Mouse (Mus musculus): Measurements from ENCODE around the gene Hectd2. TPM values are rescaled to one million over a fixed set of nuclear protein-coding genes. Genes with fewer than 3 reads are reported as not detected.

Hectd2 gene
- polyA plus RNA-seq, 1 experiment from 2014 or later, result 2.2 TPM

GRCm38 (mm10) chr19:36629394-36629910 lies 75.0 kb downstream of the Hectd2 start:
- ATAC-seq (replicated peaks; ENCODE audit: low FRiP score), result no peak; the same call in 1 of the 2 replicates
- WGBS, result 61% methylated on average over 9 of the region's 9 CpGs
- H3K4me1 ChIP-seq, result 0 out of 2 replicates have a peak, but pooled peaks cover 3% of the 10 kb centered on the region

GRCm38 (mm10) chr19:36630361-36630760 lies 75.9 kb downstream of the Hectd2 start:
- ATAC-seq (replicated peaks; ENCODE audit: low FRiP score), result 0 out of 2 replicates have a peak, but pooled peaks have one; percentile 49
- Histone ChIP-seq H3K36me3 (no peaks in the 10 kb centered on the region), H3K27me3 (no peaks in the 10 kb centered on the region), H3K4me2 (no peak overlapping the region), H3K4me1 (0 out of 2 replicates have a peak, but pooled peaks cover 3% of the 10 kb centered on the region), H3K9ac (no peak overlapping the region), H3K9me3 (replicated peaks) (no peaks in the 10 kb centered on the region), H3K27ac (no peak overlapping the region), H3K4me3 (replicated peaks) (no peak overlapping the region)
- WGBS, result 78% methylated on average over 5 of the region's 5 CpGs

More at GRCm38 (mm10) chr19:36629394-36629910, 75.0 kb downstream of the Hectd2 start:
- no peaks in the 10 kb centered on the region for H3K27me3 ChIP-seq
- H3K36me3 ChIP-seq, result no peaks in the 10 kb centered on the region
- no peak overlapping the region for H3K4me3 ChIP-seq (replicated peaks)
- H3K27ac ChIP-seq, result no peak overlapping the region
- H3K9ac ChIP-seq, result no peak overlapping the region
- H3K9me3 ChIP-seq (replicated peaks), result no peaks in the 10 kb centered on the region
- no peak overlapping the region for H3K4me2 ChIP-seq

DNA sequence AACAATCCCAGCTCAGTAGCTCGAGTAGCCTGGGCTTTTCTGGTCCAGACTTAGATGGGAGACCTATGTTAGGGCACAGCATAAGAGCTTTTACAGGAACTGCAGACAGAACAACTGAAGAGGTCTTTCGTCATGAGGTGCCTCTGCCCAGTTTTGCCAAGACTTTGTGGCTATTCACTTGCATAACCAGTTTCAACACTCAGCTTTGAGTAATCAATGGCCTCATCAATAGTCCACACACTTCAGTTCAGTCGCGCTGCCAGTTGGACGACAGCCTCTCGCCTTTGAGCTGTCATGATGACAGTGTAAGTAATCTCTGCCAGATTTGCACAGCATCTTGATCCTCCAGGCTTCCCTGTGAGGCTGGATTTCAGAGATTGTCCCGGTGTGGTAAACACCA lies 80.3 kb downstream of the Hectd2 start:
- Histone ChIP-seq H3K9me3 (replicated peaks) (no peaks in the 10 kb centered on the region), H3K36me3 (no peaks in the 10 kb centered on the region), H3K9ac (no peak overlapping the region), H3K27me3 (no peaks in the 10 kb centered on the region), H3K4me2 (no peak overlapping the region), H3K4me3 (replicated peaks) (no peak overlapping the region), H3K4me1 (0 out of 2 replicates have a peak, but pooled peaks cover under 1% of the 10 kb centered on the region), H3K27ac (no peak overlapping the region)
- ATAC-seq (replicated peaks; ENCODE audit: low FRiP score), result no peak
- WGBS, result 88% methylated on average over 7 of the region's 7 CpGs

DNA sequence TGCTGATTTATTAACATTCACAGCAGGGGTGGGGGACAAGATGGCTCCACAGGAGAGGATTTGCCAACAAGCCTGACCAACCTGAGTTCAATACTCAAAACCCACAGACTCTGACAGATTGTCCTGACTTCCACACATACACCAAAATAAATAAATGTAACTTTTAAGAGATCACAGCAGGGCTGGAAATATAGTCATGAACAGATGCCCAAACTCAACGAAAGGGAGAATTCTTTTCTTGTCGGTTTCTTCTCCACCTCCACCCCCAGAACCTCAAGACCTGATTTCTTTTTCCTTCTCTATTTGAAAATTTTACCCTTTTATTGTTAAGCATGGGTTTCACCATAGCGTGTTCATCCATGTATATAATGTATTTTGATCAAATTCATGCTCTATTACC lies 82.8 kb downstream of the Hectd2 start:
- Histone ChIP-seq H3K4me1 (no peaks in the 10 kb centered on the region), H3K4me2 (no peak overlapping the region), H3K36me3 (no peaks in the 10 kb centered on the region), H3K27ac (no peak overlapping the region), H3K9me3 (replicated peaks) (no peaks in the 10 kb centered on the region), H3K9ac (no peak overlapping the region), H3K27me3 (no peaks in the 10 kb centered on the region), H3K4me3 (replicated peaks) (no peak overlapping the region)
- ATAC-seq (replicated peaks; ENCODE audit: low FRiP score), result no peak
- 83% methylated on average over 3 of the region's 3 CpGs for WGBS

- H3K4me3 ChIP-seq (replicated peaks), result no peak overlapping the region
- H3K9me3 ChIP-seq (replicated peaks), result 0 out of 2 replicates have a peak, but pooled peaks cover 7% of the 10 kb centered on the region
- no peak overlapping the region for H3K4me2 ChIP-seq
- H3K9ac ChIP-seq, result no peak overlapping the region
- WGBS, result 67% methylated on average over 7 of the region's 7 CpGs
- ATAC-seq (replicated peaks; ENCODE audit: low FRiP score), result no peak; the same call in 1 of the 2 replicates
- no peaks in the 10 kb centered on the region for H3K27me3 ChIP-seq
- H3K4me1 ChIP-seq, result no peaks in the 10 kb centered on the region
- no peaks in the 10 kb centered on the region for H3K36me3 ChIP-seq
- no peak overlapping the region for H3K27ac ChIP-seq
These were observed 83.6 kb downstream of the Hectd2 start for GRCm38 (mm10) chr19:36637948-36638587.

GRCm38 (mm10) chr19:36639072-36639471 lies 84.6 kb downstream of the Hectd2 start:
- no peak overlapping the region for H3K27ac ChIP-seq

DNA sequence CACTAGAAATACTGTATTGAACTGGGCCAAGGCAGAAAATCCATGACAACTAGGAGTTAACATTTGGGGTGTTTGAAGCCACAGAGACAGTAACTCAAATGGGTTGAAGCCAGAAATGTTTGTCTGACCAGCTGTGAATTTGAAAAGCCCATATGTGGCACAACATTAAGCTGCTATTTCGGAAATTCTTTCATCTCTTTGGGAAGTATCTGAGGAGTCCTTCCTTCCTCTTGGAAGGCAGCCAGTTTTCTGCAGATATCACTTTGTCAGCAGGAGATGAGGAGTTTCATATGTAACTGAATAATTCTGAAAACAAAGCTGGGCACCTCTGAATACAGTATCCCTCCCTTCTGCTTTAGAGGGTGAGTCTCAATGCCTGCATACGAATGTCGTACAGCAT lies 86.7 kb downstream of the Hectd2 start:
- H3K4me2 ChIP-seq, result no peak overlapping the region
- H3K27me3 ChIP-seq, result no peaks in the 10 kb centered on the region
- H3K9ac ChIP-seq, result no peak overlapping the region
- ATAC-seq (replicated peaks; ENCODE audit: low FRiP score), result no peak
- H3K4me1 ChIP-seq, result peaks cover 6% of the 10 kb centered on the region
- H3K9me3 ChIP-seq (replicated peaks), result 0 out of 2 replicates have a peak, but pooled peaks cover 7% of the 10 kb centered on the region
- no peak overlapping the region for H3K4me3 ChIP-seq (replicated peaks)
- WGBS, result 67% methylated on average over 3 of the region's 3 CpGs
- no peaks in the 10 kb centered on the region for H3K36me3 ChIP-seq
- H3K27ac ChIP-seq, result 0 out of 2 replicates have a peak overlapping the region, but pooled peaks have one; percentile 9

More at GRCm38 (mm10) chr19:36639072-36639471, 84.6 kb downstream of the Hectd2 start:
- 83% methylated on average over 9 of the region's 9 CpGs for WGBS
- Histone ChIP-seq H3K27me3 (no peaks in the 10 kb centered on the region), H3K4me2 (no peak overlapping the region), H3K9me3 (replicated peaks) (0 out of 2 replicates have a peak, but pooled peaks cover 7% of the 10 kb centered on the region), H3K9ac (no peak overlapping the region), H3K36me3 (no peaks in the 10 kb centered on the region), H3K4me3 (replicated peaks) (no peak overlapping the region), H3K4me1 (no peaks in the 10 kb centered on the region)
- ATAC-seq (replicated peaks; ENCODE audit: low FRiP score), result no peak

- WGBS, result 81% methylated on average over 6 of the region's 6 CpGs
- Histone ChIP-seq H3K27me3 (no peaks in the 10 kb centered on the region), H3K4me3 (replicated peaks) (no peak overlapping the region), H3K4me1 (peaks cover 8% of the 10 kb centered on the region), H3K9ac (no peak overlapping the region), H3K9me3 (replicated peaks) (0 out of 2 replicates have a peak, but pooled peaks cover 7% of the 10 kb centered on the region), H3K27ac (peak overlapping the region; percentile 50; the same call in 1 of the 2 replicates), H3K4me2 (no peak overlapping the region), H3K36me3 (no peaks in the 10 kb centered on the region)
- ATAC-seq (replicated peaks; ENCODE audit: low FRiP score), result no peak
These were observed 91.0 kb downstream of the Hectd2 start for GRCm38 (mm10) chr19:36645308-36645889.

- no peaks in the 10 kb centered on the region for H3K36me3 ChIP-seq
- no peak overlapping the region for H3K4me3 ChIP-seq (replicated peaks)
- ATAC-seq (replicated peaks; ENCODE audit: low FRiP score), result peak; percentile 89; the same call in 1 of the 2 replicates
- peaks cover 8% of the 10 kb centered on the region for H3K4me1 ChIP-seq
- H3K9me3 ChIP-seq (replicated peaks), result 0 out of 2 replicates have a peak, but pooled peaks cover 7% of the 10 kb centered on the region
- H3K9ac ChIP-seq, result no peak overlapping the region
- no peaks in the 10 kb centered on the region for H3K27me3 ChIP-seq
- no peak overlapping the region for H3K4me2 ChIP-seq
- H3K27ac ChIP-seq, result peak overlapping the region; percentile 59
- whole genome bisulfite sequencing, result 68% methylated on average over 7 of the region's 7 CpGs
These were observed 91.8 kb downstream of the Hectd2 start for GRCm38 (mm10) chr19:36646132-36646828.

DNA sequence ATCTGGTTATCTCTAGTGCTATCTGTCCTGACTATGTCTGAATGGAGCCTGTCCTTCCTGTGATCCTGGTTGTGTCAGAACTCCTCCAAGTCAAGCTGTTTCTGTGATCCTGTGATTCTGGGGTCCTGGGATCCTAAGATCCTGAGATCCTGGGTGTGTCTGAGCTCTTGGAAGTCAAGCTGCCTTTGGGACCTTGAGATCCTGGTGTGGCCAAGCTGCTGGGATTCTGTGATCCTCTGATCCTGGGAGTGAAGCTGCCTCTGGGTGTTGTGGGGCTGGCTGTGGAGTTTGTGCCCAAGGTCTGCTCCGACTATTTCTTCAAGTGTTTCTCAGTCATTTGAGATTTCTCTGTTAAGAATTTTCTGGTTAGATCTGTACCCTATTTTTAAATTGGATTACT lies 98.2 kb downstream of the Hectd2 start:
- Histone ChIP-seq H3K27ac (no peak overlapping the region), H3K36me3 (no peaks in the 10 kb centered on the region), H3K27me3 (no peaks in the 10 kb centered on the region), H3K9ac (no peak overlapping the region), H3K9me3 (replicated peaks) (no peaks in the 10 kb centered on the region), H3K4me2 (no peak overlapping the region), H3K4me3 (replicated peaks) (no peak overlapping the region), H3K4me1 (no peaks in the 10 kb centered on the region)
- WGBS, result 90% methylated on average over 1 of the region's 1 CpGs
- no peak for ATAC-seq (replicated peaks; ENCODE audit: low FRiP score)

DNA sequence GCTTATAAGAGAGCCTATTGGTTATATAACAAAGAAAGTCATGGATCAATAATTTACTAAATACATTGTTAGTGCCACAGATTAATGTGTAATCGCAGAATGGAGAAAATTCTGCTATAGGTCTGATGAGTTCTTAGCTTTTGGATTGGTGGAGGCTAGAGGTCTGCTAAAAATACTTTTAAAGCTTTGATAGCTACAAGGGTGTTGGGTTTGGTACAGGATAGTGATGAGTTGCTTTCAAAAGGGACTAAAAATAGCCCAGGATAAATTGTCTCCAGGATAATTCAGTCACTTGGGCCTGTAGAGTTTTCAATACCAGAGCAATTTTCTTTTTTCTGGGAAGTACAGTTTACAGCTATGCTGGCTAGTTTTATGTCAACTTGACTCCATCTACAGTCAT lies 108.3 kb downstream of the Hectd2 start:
- H3K36me3 ChIP-seq, result no peaks in the 10 kb centered on the region
- H3K9me3 ChIP-seq (replicated peaks), result no peaks in the 10 kb centered on the region
- H3K9ac ChIP-seq, result no peak overlapping the region
- no peak for ATAC-seq (replicated peaks; ENCODE audit: low FRiP score)
- 98% methylated on average over 1 of the region's 1 CpGs for WGBS
- H3K4me3 ChIP-seq (replicated peaks), result no peak overlapping the region
- no peaks in the 10 kb centered on the region for H3K27me3 ChIP-seq
- H3K4me2 ChIP-seq, result no peak overlapping the region
- H3K27ac ChIP-seq, result no peak overlapping the region
- H3K4me1 ChIP-seq, result no peaks in the 10 kb centered on the region

- Histone ChIP-seq H3K9ac (no peak overlapping the region), H3K4me3 (replicated peaks) (no peak overlapping the region), H3K36me3 (no peaks in the 10 kb centered on the region), H3K9me3 (replicated peaks) (no peaks in the 10 kb centered on the region), H3K27ac (no peak overlapping the region), H3K4me2 (no peak overlapping the region), H3K4me1 (peaks cover 4% of the 10 kb centered on the region), H3K27me3 (no peaks in the 10 kb centered on the region)
- no peak for ATAC-seq (replicated peaks; ENCODE audit: low FRiP score)
- WGBS, result 82% methylated on average over 2 of the region's 2 CpGs
These were observed 109.5 kb downstream of the Hectd2 start for GRCm38 (mm10) chr19:36663918-36664317.

All from kidney, embryonic 15.5 days (tissue).